Mouse (Mus musculus) thymus, postnatal 10 days (tissue): ENCODE data around the gene Ablim2.

Source experiments
- DNase-seq, 2 experiments: peaks; one replicate each; pipeline ENCODE4 v3.0.0; 2021; ENCODE audit warnings: low spot score in 2 of 2

The Ablim2 gene

GRCm38 (mm10) chr5:35884689-35885088, 127.0 kb downstream of the Ablim2 start:
- DNase-seq: no peak

GRCm38 (mm10) chr5:35888959-35889358, 131.3 kb downstream of the Ablim2 start:
- no peak for DNase-seq

DNA sequence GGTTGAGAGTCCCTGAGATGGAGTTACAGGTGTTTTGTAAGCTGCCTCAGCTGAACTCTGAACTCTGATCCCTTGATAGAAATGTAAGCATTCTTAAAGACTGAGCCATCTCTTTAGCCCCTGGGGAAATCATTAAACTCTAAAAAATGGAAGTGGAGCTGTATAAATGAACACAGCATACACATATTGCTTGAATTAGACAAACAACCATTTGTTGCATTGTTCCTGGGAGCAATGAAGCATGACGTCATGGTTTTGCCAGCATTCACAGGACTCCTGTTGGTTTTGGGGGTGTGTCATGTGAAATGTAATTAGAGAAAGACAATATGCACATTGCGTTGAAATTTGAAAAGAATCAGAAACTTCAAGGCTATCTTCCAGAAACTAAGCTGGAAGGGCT, 132.0 kb downstream of the Ablim2 start:
- no peak for DNase-seq

- no peak for DNase-seq
Measured at GRCm38 (mm10) chr5:35890985-35891730, 133.5 kb downstream of the Ablim2 start.

DNA sequence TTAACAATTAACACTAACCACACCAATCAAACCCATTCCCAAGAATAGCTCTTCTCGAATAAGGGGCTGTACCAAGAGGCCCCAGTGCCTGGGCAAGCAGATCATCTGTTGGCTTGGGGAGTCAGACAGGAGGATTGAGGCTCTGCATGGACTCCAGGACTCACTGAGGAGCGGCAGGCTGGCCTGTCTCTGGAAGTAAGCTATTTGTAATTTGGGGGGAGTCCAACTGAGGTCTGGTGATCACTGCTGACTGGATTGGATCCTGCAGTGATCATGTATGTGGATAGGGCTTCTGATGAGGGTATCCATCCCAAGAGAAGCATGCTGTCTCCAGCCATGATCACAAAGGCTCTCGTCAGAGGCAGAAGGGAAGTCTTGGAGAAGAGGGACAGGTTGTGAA, 134.7 kb downstream of the Ablim2 start:
- no peak for DNase-seq

DNA sequence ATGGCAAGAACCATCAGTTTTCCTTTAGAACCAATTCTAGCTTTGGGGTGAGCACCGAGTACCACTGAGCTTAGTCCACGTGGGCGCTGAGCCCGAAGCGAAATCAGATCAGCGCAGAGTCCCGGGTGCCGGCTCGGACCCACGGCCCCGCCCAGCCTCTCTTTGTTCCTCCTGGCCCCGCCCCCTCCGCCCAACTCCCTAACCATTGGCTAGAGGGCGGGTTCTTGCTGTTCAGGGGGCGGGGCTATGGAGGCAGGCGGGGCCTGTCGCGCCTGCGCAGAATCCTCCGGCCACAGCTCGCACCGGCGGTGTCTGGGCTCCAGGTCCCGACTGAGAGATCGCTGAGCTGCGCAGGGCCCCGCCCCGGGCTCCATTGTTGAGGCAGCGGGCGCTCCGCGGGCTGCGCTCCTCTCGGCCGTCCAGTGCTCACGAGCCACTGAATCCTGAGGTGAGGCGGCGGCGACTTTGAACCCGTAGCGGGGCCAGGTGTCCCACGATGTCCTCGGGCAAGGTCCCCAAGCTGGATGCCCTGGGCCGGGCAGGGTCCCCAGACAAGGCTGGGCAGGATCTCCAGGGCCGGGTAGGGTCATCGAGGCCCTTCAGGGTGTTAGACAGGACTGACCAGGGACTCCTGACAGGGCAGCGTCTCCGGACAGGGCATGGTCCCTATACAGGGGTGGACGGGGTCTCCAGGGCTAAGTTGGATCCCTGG, 135.6 kb downstream of the Ablim2 start, which contains the start of gene Afap1:
Afap1 (plus strand) TSS at position 227 of the 712 bp plus-strand sequence.
- DNase-seq: peak; percentile 99 to 100

DNA sequence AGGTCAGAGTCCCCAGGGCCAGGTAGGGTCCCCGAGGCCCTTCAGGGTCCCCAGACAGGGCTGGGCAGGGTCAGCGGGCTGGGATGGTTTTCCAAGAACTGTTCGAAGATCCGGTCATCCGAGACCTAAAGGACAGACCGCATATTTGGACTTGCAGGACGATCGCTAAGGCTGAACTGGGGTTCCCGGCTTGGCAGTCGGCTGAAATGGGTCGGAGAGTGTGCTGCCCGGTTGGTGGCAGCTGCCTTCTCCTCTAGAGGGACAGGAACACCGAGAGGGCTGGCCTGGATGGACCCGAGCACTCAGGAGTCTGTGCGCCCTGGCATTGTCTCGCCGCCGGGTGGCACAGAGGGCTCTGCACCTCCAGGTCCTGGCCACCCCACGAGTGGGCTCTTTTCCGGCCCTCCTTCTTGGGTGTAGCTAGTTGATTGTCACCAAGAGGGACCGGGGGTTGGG, 136.2 kb downstream of the Ablim2 start:
- DNase-seq: peak; percentile 42 to 49

DNA sequence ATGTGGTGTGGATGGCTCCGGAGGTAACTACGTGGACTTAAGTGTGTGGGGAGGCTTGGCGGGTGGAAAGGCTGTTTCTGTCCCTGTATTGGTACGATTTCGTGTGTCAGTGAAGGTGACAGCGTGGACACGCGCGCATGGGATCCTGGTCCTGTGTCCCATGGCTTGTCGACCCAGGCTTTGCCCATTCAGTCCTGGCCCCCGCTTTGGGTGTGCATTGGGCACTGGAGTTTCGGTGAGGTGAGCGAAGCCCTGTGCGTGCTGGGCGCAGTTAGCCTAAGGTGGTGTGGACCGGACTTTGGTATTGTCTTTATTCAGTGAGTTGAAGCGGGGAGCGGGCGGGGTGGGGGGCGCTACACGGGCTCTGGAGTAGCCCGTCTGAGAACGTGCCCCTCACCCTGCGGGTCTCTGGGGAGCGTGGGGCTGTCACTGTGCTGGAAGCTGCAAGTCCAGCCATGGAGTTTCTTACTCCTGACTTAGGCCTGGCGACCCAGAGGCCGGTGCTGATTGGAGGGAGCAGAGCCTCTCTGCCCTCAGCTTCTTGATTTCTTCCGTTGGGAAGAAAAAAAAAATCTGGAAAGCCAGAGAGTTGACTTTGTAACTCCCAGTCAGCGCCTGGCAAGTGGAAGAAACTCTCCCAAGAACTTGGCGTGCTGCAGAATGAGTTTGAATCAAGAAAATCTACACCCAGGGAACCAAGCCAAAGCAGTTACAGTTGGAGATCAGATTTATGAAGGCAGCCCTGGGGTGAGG, 136.8 kb downstream of the Ablim2 start:
- peak in 1 of 2 experiments; percentile 10 for DNase-seq

- DNase-seq: no peak
Measured at GRCm38 (mm10) chr5:35895926-35896325, 138.2 kb downstream of the Ablim2 start.

DNA sequence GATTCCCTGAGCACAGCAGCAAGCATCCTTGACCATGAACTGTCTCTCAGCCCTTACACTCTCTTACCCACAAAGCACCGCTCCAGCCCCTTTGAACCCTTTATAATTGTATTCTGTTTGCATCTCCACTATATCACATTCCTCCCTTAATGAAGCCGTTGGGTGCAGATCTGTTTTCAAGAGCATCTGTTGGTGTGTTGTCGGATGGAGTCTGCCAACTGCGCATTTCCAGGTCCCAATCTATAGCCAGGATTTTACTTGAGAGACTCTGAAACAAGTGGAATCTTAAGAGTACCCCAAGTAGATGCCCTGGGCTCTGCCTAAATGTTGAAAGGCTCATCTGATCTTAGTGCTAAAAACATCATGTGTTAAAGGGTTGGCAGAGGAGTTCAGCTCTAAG, 138.9 kb downstream of the Ablim2 start:
- no peak for DNase-seq

GRCm38 (mm10) chr5:35897147-35897546, 139.5 kb downstream of the Ablim2 start:
- DNase-seq: no peak

GRCm38 (mm10) chr5:35898114-35898513, 140.4 kb downstream of the Ablim2 start:
- no peak for DNase-seq

DNA sequence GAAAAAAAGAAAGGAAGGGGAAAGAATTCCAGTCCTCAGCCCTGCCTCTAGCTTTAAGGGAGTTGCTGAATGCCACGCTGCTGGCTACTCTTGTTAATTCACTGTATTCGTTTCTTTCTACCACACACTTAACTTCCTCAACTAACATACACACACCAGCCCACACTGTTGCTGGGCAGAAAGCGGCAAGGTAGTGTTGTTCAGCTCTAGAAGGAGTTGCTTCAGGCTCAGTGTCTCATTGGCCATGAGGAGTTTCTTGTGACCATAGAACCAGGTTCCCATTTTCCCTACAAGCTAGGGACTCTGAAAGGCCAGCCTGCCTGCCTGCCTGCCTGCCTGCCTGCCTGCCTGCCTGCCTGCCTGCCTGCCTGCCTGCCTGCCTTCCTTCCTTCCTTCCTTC, 141.3 kb downstream of the Ablim2 start:
- DNase-seq: no peak

DNA sequence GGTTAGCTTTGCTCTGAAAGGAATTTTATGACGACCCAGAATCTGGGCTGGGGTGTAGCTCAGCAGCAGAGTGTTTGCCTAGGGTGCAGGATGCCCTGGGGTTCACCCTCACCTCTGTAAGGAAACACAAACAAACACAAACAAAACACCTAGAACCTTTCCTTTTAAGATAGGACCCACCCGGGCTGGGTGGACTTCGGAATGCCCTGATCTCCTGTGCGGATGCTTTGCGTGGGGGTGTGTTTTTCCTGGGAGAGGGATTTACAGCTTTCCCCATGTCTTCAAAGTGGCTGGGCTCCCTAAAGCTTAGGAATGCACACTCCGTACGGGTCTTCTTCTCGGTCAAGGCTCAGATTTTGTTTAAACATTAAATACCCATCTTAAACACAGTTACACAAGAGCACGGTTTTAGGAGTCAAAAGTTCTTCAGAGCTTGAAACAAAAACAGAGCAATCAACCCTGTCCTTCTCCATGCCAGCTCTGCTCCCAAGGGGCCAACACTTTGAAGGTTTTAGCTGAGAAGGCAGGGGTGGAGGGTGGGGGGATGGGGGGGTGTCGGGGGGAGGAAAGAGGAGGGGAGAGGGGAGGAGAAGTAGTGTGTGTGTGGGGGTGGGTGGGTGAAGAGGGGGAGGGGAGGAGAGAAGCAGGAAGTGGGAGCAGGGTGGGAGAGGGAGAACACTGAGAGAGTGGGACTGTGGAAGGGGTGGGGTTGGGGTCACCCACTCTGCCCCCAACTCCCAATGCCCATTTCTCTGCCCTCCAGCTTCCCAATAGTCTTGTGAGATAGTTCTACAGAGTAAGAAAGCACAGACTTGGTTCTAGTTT, 142.9 kb downstream of the Ablim2 start:
- no peak for DNase-seq

DNA sequence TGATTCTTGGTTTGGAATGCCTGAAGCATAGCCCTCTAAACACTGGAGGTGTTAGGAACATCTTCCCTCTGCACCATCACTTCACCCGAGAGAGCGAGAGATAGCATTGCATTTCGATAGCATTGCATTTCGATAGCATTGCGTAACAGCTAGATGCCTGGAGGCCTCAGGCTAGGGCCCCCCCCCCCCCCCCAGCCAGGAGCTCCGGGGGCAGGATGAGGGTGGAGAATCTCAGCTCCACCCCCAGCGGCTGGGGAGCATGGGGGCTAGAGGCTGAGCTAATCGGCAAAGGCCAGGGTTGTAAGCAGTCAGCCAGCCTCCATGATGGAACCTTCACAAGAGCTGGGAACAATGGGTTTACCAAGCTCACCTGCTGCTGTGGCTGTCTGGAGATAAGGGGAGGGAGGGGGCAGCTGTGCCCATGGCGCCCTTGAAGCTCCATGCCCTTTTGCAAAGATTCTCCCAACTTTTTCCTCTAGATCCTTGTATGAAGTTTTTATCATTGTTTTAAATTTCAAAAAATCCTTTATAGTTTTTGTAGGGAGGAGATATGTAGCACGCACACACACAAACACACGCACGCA, 143.6 kb downstream of the Ablim2 start:
- no peak for DNase-seq

DNA sequence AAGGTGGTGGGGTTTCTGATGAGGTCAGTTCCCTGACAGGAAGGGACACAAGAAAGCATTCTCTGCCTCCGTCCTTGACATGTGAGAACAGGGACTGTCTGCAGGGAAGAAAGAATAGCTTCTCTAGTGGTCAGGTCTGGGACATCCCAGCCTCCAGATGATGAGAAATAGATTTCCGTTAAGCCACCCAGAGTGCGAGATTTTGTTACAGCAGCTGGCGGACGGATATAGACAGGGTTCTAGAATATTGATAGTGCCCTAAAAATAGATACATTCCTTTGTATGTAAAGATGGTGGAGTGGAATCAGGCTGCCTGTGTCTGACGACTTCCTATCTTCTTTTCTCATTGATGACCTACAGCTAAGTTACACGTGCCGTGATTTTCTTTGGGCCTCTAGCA, 145.8 kb downstream of the Ablim2 start:
- DNase-seq: no peak

DNA sequence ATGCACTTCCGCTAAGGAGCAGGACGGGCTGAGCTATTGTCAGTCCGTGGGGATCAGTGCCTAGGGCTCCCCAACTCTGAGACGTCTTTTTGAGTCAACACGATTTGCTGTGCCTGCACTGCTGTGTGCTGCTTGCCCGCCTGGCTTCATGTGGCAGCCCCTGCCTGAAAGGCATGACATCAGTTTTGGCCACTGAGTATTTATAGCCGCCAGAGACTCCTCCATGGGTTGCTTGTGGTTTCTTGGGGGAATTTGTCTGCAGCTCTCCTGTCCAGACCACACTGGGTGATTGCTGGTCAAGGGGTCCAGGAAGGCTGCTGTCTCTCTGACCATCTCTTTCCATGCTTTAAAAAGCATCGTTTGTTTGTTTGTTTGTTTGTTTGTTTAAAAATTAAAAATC, 147.6 kb downstream of the Ablim2 start:
- DNase-seq: no peak

- DNase-seq: no peak
Measured at GRCm38 (mm10) chr5:35907090-35907489, 149.4 kb downstream of the Ablim2 start.

- DNase-seq: no peak
Measured at GRCm38 (mm10) chr5:35907633-35908426, 150.2 kb downstream of the Ablim2 start.
